Mouse (Mus musculus) thymus, postnatal 36 days (tissue): ENCODE results near the gene Tagap.
A peak's percentile ranks its signal among the peaks of the same experiment; 100 is the strongest.

ENCODE experiments used
- DNase-seq, 2 experiments: peaks; one replicate each; pipeline ENCODE4 v3.0.0; 2022; ENCODE audit warnings: mixed read lengths in 2 of 2

Tagap gene

DNA sequence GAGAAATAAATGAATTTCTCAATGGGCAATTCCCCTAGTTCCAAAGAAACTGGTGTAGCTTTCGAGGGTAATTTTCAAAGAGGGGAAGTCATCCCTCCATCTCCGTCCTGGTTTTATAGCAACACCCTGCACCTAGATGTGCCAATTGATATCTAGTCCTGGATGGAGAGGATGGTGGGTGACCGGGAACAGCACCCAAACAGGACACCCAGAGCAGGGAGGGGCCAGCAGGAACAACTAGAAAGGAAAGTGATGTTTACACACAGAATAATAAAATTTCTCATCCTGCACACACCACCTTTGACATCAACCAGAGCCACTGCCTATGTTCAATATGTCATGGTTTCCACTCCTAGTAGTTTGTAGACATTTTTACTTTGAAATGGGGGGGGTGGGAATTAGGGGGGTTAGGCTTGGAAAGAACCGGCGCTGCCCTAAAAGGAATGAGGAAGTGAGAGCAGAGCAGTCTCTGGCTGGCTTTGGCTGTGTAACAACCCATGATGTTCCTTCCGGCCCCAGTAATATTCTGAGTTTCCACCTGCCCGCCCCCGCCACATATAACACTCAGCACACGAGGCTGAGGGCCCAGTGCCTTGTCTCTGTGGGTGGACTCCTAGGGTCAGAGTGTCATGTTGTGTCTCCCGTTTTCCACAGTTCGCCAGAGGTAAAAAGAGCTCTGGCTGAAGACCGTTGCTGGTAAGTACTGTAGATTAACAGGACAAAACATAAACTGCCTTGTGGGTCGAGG, at the start of gene Tagap:
TSS of gene Tagap (plus strand) at position 588 of the 748 bp plus-strand sequence.
- peak; percentile 30 to 40 for DNase-seq

DNA sequence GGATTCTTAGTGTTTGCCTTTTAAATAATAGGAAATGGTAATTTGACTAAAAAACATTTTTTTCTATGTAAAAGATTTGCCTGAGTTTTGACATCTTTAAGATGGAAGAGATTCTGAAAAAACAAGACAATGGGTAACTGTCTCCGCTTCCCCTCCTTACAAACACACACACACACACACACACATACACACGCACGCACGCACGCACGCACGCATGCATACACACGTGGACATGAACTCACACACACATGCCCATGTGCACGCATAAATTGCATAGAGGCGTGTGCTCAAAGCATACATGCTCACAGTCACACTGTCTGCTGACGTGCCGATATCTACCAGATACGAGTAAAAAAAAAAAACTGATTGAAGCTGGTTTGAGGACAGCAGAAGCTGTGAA, 49.3 kb upstream of the Tagap start:
- DNase-seq, result no peak

DNA sequence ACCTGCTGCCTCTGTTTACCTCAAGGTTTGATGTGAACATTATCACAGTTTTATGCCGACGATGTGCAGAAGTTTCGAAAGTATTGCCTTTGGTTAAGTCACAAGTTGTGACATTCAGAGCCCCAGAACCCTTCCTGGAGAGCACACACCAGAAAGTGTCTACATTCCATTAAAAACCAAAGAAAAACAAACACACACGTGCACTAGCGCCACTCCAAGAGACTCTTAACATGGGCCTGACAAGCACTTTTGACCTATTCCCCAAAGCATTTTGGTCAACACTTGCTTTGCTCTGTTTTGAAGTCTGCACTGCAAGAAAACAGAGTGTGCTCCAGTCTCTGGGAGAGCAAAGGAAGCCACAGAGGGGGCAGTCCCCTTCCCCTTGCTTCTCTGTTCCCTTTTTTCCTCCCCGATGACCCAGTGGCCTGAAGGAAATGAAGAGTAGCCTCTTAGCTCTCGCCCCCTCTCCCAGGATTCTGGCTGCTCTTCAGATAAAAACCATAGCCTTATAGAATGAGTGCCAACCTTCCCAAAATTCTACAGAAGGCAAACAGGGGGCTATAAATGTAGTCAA, 48.5 kb upstream of the Tagap start:
- no peak for DNase-seq

GRCm38 (mm10) chr17:7877878-7878277, 47.9 kb upstream of the Tagap start:
- DNase-seq, result no peak

GRCm38 (mm10) chr17:7879529-7879928, 46.3 kb upstream of the Tagap start:
- no peak for DNase-seq

GRCm38 (mm10) chr17:7883126-7883525, 42.7 kb upstream of the Tagap start:
- DNase-seq, result no peak

DNA sequence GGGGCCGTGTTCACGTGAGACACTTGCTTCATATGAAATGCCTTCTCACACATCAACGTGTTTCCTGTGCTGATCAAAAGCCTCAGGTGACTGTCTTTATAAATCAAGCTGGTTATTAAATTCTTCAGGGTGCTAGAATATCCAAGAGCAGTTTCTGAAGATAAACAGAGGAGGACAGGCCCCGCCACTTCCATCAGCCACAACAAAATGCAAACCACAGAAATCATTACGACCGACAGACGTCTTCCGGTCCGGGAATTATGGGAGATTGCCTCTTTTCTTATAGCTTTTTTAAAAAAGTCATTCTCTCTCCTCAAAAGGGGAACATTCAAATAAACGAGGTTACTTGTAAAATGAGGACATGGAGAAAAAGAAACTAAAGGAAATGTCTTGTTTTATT, 41.2 kb upstream of the Tagap start:
- no peak for DNase-seq

- no peak for DNase-seq
These were observed 38.6 kb upstream of the Tagap start for GRCm38 (mm10) chr17:7887071-7887815.

DNA sequence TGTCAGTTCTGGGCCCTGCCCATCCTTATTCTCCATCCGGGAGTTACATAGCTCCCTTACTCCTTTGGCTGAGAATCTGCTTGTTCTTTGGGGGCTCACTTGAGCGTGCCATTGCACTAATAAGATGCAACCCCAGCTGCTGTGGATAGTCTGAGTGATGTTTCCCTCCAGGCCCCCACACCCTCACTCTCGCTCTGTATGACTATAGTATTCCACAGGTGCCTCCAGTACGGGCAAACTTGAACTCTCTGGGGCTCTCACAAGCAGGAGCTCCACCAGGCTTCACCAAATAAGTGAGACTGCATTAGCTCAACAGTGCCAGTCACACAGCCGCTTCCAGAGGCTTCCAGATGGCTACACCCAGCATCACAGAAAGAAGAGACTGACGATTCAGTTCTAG, 37.5 kb upstream of the Tagap start:
- DNase-seq, result no peak

- no peak for DNase-seq
These were observed 36.8 kb upstream of the Tagap start for GRCm38 (mm10) chr17:7889026-7889425.

GRCm38 (mm10) chr17:7892676-7893075, 33.1 kb upstream of the Tagap start:
- no peak for DNase-seq

GRCm38 (mm10) chr17:7894094-7894493, 31.7 kb upstream of the Tagap start:
- no peak for DNase-seq

- DNase-seq, result no peak
These were observed 29.7 kb upstream of the Tagap start for GRCm38 (mm10) chr17:7896047-7896635.

DNA sequence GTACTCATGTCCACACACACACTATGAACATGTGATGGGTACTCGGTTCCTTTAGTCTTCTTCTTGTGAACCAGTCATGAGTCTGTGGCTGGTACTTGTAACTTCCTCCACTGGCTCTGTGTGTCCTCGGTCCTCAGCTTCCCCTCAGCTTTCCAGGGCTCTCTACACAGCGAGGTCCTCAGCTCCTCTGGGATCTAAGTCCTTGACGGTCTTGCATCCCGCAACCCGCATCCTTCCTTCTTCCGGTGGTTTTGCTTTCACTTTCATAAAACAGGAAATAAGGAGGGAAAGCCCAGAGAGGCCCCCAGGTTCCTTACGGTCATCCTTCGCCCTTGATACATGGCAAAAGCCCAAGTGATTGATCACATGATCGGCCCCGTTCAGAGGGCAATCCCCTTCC, 28.7 kb upstream of the Tagap start:
- DNase-seq, result no peak

GRCm38 (mm10) chr17:7897756-7898155, 28.0 kb upstream of the Tagap start:
- no peak for DNase-seq

DNA sequence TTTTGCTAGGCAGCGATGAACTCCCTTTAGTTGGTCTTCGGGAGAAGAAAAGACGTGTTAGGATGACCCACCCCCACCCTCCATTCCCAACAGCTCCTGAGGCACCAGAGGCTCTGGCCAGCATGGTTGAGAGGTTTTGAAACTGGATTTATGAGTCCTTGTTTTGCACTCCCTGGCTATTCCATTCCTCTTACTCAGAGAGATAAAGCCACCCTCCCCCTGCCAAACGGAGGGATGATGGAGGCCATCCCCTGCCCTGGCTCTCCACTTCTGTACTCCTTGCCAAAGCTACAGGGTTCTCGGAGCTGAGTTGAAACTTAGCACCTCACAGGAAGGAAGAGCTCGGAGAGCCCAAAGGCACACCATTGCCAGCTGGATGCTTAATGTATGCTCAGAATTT, 26.6 kb upstream of the Tagap start:
- DNase-seq, result no peak

DNA sequence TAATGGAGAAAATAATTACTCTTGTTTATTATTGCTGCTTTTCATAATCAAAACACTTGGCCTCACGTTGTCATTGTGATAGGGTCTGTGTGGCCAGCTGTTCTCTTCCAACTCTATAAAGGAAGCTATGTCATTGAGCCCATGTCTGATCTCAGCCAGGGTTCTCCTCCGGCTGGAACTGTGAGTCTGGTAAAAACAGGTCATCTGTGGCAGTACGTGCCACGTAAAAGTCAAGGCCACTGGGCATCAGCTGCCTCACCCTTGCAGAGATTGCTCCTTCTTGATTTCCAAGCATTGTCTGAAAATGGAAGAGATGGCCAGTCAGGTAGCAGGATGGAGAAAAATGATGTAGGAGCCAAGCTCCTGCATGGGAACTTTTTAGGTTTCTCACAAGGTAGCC, 25.8 kb upstream of the Tagap start:
- no peak for DNase-seq

DNA sequence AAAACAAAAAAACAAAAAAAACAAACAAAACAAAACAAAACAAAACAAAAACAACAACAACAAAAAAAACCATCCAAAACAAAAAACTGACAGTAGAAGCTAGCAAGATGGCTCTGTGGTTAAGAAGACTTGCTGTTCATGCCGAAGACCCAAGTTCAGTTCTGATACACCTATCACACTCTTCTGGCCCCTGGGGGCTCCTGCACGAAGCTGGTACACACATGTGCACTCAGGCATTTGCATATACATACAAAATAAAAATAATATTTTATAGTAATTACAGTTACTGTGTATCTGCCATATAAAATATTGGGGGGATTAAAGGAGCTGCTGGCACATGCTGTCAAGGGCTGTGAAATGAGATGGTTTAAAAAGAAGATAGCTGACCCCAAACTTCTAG, 24.3 kb upstream of the Tagap start:
- DNase-seq, result no peak

DNA sequence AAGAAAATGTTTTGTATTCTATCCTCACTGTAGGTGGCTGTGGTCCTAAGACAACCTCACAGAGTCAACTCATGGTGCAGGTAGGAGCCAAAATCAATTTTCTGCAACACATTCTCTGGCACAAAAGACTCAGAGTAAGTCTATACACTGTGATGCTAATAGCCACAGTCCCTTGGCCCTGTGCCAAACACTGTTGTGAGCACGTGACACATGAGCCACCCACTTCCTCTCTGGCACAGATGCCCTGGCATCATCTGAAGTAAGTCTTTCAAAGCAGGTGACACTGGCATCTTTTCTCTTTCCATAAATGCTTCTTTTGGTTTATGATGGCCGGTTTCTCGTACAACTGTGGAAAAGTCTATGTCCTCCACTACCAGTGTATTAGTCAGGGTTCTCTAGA, 23.4 kb upstream of the Tagap start:
- DNase-seq, result peak; percentile 82 to 87

GRCm38 (mm10) chr17:7904992-7905391, 20.8 kb upstream of the Tagap start:
- no peak for DNase-seq

- no peak for DNase-seq
These were observed 19.7 kb upstream of the Tagap start for GRCm38 (mm10) chr17:7905936-7906685.

- no peak for DNase-seq
These were observed 11.1 kb upstream of the Tagap start for GRCm38 (mm10) chr17:7914596-7915227.
